Mouse (Mus musculus) lung, adult 2 months (tissue): ENCODE results near the gene Zzz3.

Experiments
- CTCF ChIP-seq: fragments of 200-500 bp; IDR thresholded peaks from 2 replicates; pipeline ENCODE4 v1.5.1; 2011; ENCODE audit warnings: mild to moderate bottlenecking, low read length, control low read depth; ENCODE audit not compliant: insufficient read depth
- POLR2A ChIP-seq: fragments of 200-500 bp; IDR thresholded peaks from 2 replicates; pipeline ENCODE4 v1.6.1; 2011; ENCODE audit warnings: low read depth, mild to moderate bottlenecking, control low read depth, low read length, borderline replicate concordance; ENCODE audit errors: extremely low read depth

DNA sequence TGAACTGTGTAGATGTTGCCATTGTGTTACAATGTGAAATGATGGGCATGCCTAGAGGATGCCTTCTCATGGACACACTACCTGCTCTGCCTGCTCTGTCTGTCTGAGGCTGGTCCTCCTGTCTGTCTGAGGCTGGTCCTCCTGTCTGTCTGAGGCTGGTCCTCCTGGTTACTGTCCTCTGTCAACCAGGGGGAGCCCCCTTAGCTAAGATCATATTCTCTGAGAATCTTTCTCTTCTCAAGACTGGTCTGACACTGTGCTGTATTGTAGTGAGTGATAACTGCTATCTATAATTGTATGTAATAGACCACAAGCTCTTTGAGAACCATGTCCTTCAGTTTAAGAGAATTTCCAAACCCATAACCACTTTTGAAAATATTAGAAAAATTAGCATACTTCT lies 40.3 kb downstream of the Zzz3 start:
- TF ChIP-seq CTCF (no peak), POLR2A (no peak)
